Mouse (Mus musculus) stomach, embryonic 15.5 days (tissue): ENCODE results near the gene Higd1b. TPM values are rescaled to one million over a fixed set of nuclear protein-coding genes. Genes with fewer than 3 reads are reported as not detected.
A peak's percentile ranks its signal among the peaks of the same experiment; 100 is the strongest.

Experiments used
- ATAC-seq: fragments of 200-750 bp; cut with Nextera tagmentation; 2 replicates; pipeline ENCODE4 v1.8.0; 2017; ENCODE audit warnings: low read depth, moderate number of reproducible peaks, moderate TSS enrichment; ENCODE audit not compliant: insufficient read depth, low FRiP score
- H3K27ac ChIP-seq: fragments of 300-500 bp; sonication (generic); 2 replicates; pipeline ENCODE4 v1.5.1; 2015; ENCODE audit warnings: mild to moderate bottlenecking, inconsistent platforms
- H3K27me3 ChIP-seq: fragments of 300-500 bp; sonication (generic); replicated peaks from 2 replicates; pipeline ENCODE4 v1.6.1; 2015; ENCODE audit warnings: inconsistent platforms
- H3K36me3 ChIP-seq: fragments of 300-500 bp; sonication (generic); 2 replicates; pipeline ENCODE4 v1.6.1; 2015; ENCODE audit warnings: inconsistent platforms
- H3K4me1 ChIP-seq: fragments of 300-500 bp; sonication (generic); 2 replicates; pipeline ENCODE4 v1.6.1; 2015; ENCODE audit warnings: inconsistent platforms
- H3K4me2 ChIP-seq: fragments of 300-500 bp; sonication (generic); 2 replicates; pipeline ENCODE4 v1.6.1; 2015; ENCODE audit warnings: mild to moderate bottlenecking, inconsistent platforms
- H3K4me3 ChIP-seq: fragments of 300-500 bp; sonication (generic); replicated peaks from 2 replicates; pipeline ENCODE4 v1.5.1; 2015; ENCODE audit warnings: inconsistent platforms
- H3K9ac ChIP-seq: fragments of 300-500 bp; sonication (generic); 2 replicates; pipeline ENCODE4 v1.6.1; 2015; ENCODE audit warnings: inconsistent platforms
- H3K9me3 ChIP-seq: fragments of 300-500 bp; sonication (generic); 2 replicates; pipeline ENCODE4 v1.6.1; 2016; ENCODE audit warnings: inconsistent platforms
- WGBS: fragments of 180-500 bp; shearing (Covaris S2); methylation state at CpG from one replicate; pipeline ENCODE4 v1.1.7; 2015; 5-methylcytosine and 5-hydroxymethylcytosine counted together
- polyA plus RNA-seq: library from polyadenylated mRNA; unstranded; fragments of >200 nt; fragmentation: Nextera tagmentation; extraction: Ambion mirVana; gene quantifications from 2 replicates; pipeline ENCODE4 v1.2.1, GENCODE M21; 2015

The Higd1b gene
- polyA plus RNA-seq, result 1.4 and 1.5 TPM in 2 replicates

- Histone ChIP-seq H3K27ac (no peak within 1 kb of the TSS), H3K9ac (no peak within 1 kb of the TSS), H3K9me3 (no peaks in the 10 kb centered on the region), H3K36me3 (peaks cover 23% of the 10 kb centered on the region; the same call in 1 of the 2 replicates), H3K27me3 (no peaks in the 10 kb centered on the region), H3K4me1 (0 out of 2 replicates have a peak, but pooled peaks cover 7% of the 10 kb centered on the region), H3K4me3 (no peak within 1 kb of the TSS), H3K4me2 (no peak within 1 kb of the TSS)
- ATAC-seq, result no peak
- 65% methylated on average over 4 of the region's 4 CpGs for WGBS
These were observed at the start of gene Higd1b for GRCm38 (mm10) chr11:102835549-102835948. Higd1b (plus strand) TSS chr11:102835849.

DNA sequence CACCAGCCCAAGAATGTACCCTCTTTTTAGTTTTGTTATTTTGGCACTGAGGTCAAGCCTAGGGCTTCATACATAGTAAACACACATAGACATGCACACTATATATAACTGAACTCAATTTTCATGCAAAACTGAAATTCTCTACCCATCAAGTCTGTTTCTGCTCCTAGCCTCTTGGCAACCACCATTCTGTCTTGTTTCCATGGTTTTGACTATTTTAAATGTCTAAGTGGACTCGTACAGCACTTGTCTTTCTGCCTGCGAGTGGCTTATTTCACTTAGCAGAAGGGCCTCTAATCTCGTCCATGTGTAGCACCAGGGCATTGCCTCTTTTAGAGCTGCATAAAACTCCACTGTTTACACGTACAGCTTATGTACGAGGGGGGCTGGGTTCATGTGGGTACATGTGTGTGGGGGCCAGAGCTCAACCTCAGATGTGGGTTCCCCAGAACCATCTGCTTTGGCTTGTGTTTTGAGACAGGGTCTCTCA is 47.9 kb upstream of the Higd1b start:
- no peak overlapping the region for H3K9ac ChIP-seq
- H3K9me3 ChIP-seq, result no peaks in the 10 kb centered on the region
- ATAC-seq, result no peak
- 0 out of 2 replicates have a peak, but pooled peaks cover 3% of the 10 kb centered on the region for H3K4me1 ChIP-seq
- no peak overlapping the region for H3K4me3 ChIP-seq
- H3K36me3 ChIP-seq, result no peaks in the 10 kb centered on the region
- no peak overlapping the region for H3K4me2 ChIP-seq
- WGBS, result 67% methylated on average over 5 of the region's 5 CpGs
- H3K27ac ChIP-seq, result no peak overlapping the region
- H3K27me3 ChIP-seq, result no peaks in the 10 kb centered on the region

DNA sequence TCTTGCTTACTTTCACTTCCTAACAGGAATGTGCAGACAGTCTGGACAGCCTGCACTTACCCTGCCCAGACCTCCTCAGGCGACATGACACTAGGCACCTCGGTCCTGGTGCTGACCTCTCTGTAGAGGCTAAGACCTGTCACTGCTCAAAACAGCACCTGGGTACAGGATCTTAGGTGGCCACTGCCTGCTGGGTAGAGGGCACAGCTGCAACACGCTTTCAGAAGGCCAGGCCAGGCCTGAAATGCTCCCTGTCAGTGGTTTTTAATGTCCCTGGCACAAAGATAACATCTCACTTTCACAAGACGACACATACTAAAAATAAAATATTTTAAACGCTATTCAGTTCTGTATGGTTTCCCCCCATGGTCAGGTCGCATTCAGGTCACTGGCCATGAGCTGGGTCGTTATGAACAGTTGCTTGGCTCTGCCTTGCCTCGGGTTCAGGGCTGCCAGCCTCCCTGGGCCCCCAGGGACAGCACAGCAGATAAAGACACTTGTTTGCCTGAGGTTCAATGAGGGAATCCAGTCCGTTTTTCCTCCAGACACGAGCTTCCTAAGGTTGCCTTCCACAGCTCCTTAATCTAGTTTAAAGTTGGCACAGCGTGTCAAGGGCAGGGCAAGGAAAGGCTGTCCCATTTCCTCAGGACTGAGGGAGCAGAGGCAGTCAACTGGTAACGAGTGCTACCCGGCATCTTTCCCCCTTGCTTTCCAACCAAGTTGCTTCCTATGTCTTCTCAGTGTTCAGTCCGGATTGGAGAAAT is 43.8 kb upstream of the Higd1b start:
- 57% methylated on average over 14 of the region's 14 CpGs for WGBS
- Histone ChIP-seq H3K36me3 (no peaks in the 10 kb centered on the region), H3K4me1 (0 out of 2 replicates have a peak, but pooled peaks cover 3% of the 10 kb centered on the region), H3K4me3 (no peak overlapping the region), H3K27me3 (no peaks in the 10 kb centered on the region), H3K4me2 (no peak overlapping the region), H3K9me3 (no peaks in the 10 kb centered on the region), H3K9ac (no peak overlapping the region), H3K27ac (no peak overlapping the region)
- ATAC-seq, result no peak

GRCm38 (mm10) chr11:102794157-102794556 is 41.5 kb upstream of the Higd1b start:
- 44% methylated on average over 8 of the region's 8 CpGs for WGBS

GRCm38 (mm10) chr11:102803453-102803852 is 32.2 kb upstream of the Higd1b start:
- no peaks in the 10 kb centered on the region for H3K27me3 ChIP-seq
- no peak overlapping the region for H3K4me3 ChIP-seq
- H3K36me3 ChIP-seq, result peaks cover 11% of the 10 kb centered on the region; the same call in 1 of the 2 replicates
- no peaks in the 10 kb centered on the region for H3K4me1 ChIP-seq
- H3K4me2 ChIP-seq, result no peak overlapping the region
- H3K9me3 ChIP-seq, result no peaks in the 10 kb centered on the region
- H3K9ac ChIP-seq, result no peak overlapping the region
- H3K27ac ChIP-seq, result no peak overlapping the region
- no peak for ATAC-seq
- WGBS, result 69% methylated on average over 5 of the region's 5 CpGs

More at GRCm38 (mm10) chr11:102794157-102794556, 41.5 kb upstream of the Higd1b start:
- H3K4me3 ChIP-seq, result no peak overlapping the region
- ATAC-seq, result no peak
- H3K4me2 ChIP-seq, result no peak overlapping the region
- peaks cover 3% of the 10 kb centered on the region; the same call in 1 of the 2 replicates for H3K36me3 ChIP-seq
- 0 out of 2 replicates have a peak overlapping the region, but pooled peaks have one; percentile 3 for H3K27ac ChIP-seq
- 0 out of 2 replicates have a peak, but pooled peaks cover 3% of the 10 kb centered on the region for H3K4me1 ChIP-seq
- no peaks in the 10 kb centered on the region for H3K9me3 ChIP-seq
- H3K27me3 ChIP-seq, result no peaks in the 10 kb centered on the region
- no peak overlapping the region for H3K9ac ChIP-seq

GRCm38 (mm10) chr11:102808246-102808645 is 27.4 kb upstream of the Higd1b start:
- no peak overlapping the region for H3K27ac ChIP-seq
- no peak for ATAC-seq
- H3K4me3 ChIP-seq, result no peak overlapping the region
- no peaks in the 10 kb centered on the region for H3K36me3 ChIP-seq
- H3K4me2 ChIP-seq, result no peak overlapping the region
- no peaks in the 10 kb centered on the region for H3K9me3 ChIP-seq
- H3K4me1 ChIP-seq, result no peaks in the 10 kb centered on the region
- no peaks in the 10 kb centered on the region for H3K27me3 ChIP-seq
- H3K9ac ChIP-seq, result no peak overlapping the region
- 55% methylated on average over 5 of the region's 5 CpGs for WGBS

GRCm38 (mm10) chr11:102810721-102811485 is 24.7 kb upstream of the Higd1b start:
- H3K27ac ChIP-seq, result no peak overlapping the region
- H3K4me3 ChIP-seq, result no peak overlapping the region
- no peaks in the 10 kb centered on the region for H3K9me3 ChIP-seq
- H3K4me1 ChIP-seq, result 0 out of 2 replicates have a peak, but pooled peaks cover 3% of the 10 kb centered on the region
- H3K36me3 ChIP-seq, result no peaks in the 10 kb centered on the region
- no peaks in the 10 kb centered on the region for H3K27me3 ChIP-seq
- H3K9ac ChIP-seq, result no peak overlapping the region
- ATAC-seq, result no peak
- WGBS, result 54% methylated on average over 4 of the region's 4 CpGs
- H3K4me2 ChIP-seq, result no peak overlapping the region

- no peak for ATAC-seq
- Histone ChIP-seq H3K9ac (no peak overlapping the region), H3K4me3 (no peak overlapping the region), H3K27me3 (no peaks in the 10 kb centered on the region), H3K4me1 (0 out of 2 replicates have a peak, but pooled peaks cover 16% of the 10 kb centered on the region), H3K36me3 (no peaks in the 10 kb centered on the region), H3K4me2 (no peak overlapping the region), H3K9me3 (no peaks in the 10 kb centered on the region), H3K27ac (no peak overlapping the region)
These were observed 20.8 kb upstream of the Higd1b start for GRCm38 (mm10) chr11:102814881-102815280.

GRCm38 (mm10) chr11:102818121-102819020 is 17.3 kb upstream of the Higd1b start:
- under 1% methylated on average over 63 of the region's 92 CpGs for WGBS
- Histone ChIP-seq H3K4me3 (peak overlapping the region; percentile 84), H3K4me1 (0 out of 2 replicates have a peak, but pooled peaks cover 16% of the 10 kb centered on the region), H3K27me3 (no peaks in the 10 kb centered on the region), H3K9me3 (no peaks in the 10 kb centered on the region), H3K36me3 (no peaks in the 10 kb centered on the region), H3K27ac (peak overlapping the region; percentile 98), H3K4me2 (peak overlapping the region; percentile 89), H3K9ac (peak overlapping the region; percentile 98)
- ATAC-seq, result peak; percentile 41; the same call in 1 of the 2 replicates

DNA sequence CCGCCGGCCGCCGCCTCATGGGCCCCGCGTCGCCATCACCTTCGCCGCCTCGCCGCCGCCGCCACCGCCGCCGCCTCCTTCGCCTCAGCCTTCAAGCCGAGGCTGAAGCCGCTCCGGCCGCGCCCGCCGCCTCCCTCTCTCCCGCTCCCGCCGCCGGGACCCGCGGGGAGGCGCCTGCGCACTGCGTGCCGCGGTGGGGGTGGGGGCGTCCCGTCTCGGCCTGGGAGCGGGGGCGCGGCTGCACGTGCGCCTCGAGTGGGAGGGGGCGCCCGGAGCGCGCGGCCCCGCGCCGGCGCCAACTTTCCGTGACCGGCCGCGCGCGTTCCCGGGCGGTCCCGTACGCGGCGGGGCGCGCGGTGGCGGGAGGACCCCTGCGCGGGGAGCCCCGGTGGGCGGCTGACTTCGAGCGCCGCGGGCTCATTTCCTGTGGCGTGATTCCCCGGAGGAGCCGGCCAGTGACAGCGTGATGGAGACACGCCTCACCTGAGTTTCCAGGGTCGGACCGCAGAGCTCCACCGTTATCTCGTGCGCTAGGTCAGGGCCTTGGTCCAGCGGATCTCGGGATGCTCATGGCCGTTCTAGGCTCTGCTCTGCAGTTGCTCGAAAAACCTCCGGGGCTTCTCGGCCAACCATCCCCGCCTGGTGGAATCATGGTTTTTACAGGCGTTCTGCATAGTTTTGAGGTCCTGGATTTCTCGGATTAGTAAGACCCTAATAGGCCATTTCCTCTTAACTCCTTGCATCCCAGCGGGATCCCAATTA is 16.4 kb upstream of the Higd1b start, which contains the start of gene Gjc1:
Gene Gjc1 (minus strand): TSS at position 680 of the 762 bp plus-strand sequence.
- Histone ChIP-seq H3K27me3 (no peaks in the 10 kb centered on the region), H3K4me2 (peak within 1 kb of the TSS; percentile 89), H3K4me3 (peak within 1 kb of the TSS; percentile 84), H3K9ac (peak within 1 kb of the TSS; percentile 98), H3K36me3 (no peaks in the 10 kb centered on the region), H3K4me1 (0 out of 2 replicates have a peak, but pooled peaks cover 16% of the 10 kb centered on the region), H3K27ac (peak within 1 kb of the TSS; percentile 98), H3K9me3 (no peaks in the 10 kb centered on the region)
- peak; percentile 86 for ATAC-seq
- under 1% methylated on average over 63 of the region's 97 CpGs for WGBS
